Mouse (Mus musculus) left cerebral cortex, adult 2 months (tissue): ENCODE measurements around the gene Vmn1r31. TPM values are rescaled to one million over a fixed set of nuclear protein-coding genes. Genes with fewer than 3 reads are reported as not detected.

Experiments used
- DNase-seq, 2 experiments: peaks; one replicate each; pipeline ENCODE4 v3.0.0; 2021 to 2022; ENCODE audit warnings: low spot score in 2 of 2, mixed read lengths in 1 of 2; ENCODE audit errors: extremely low spot score in 1 of 2
- H3K27ac ChIP-seq: fragments of 200-600 bp; 2 replicates; pipeline ENCODE4 v1.8.1; 2022
- H3K4me3 ChIP-seq: fragments of 200-600 bp; 2 replicates; pipeline ENCODE4 v1.8.1; 2022
- CTCF ChIP-seq: fragments of 200-600 bp; IDR thresholded peaks from 2 replicates; pipeline ENCODE4 v1.8.1; 2022; ENCODE audit warnings: antibody characterized with exemption, mild to moderate bottlenecking, moderate library complexity
- intact Hi-C: fragments of 180-260 bp; cut with DNase I; formaldehyde crosslinking; loops from one replicate; pipeline ENCODE4 v1.15.1; 2025
- long read RNA-seq, 2 experiments: library from polyadenylated mRNA; stranded (forward); transcript quantifications; one replicate each; pipeline ENCODE4 v2.0.0; 2021; ENCODE audit warnings: borderline mapping rate in 2 of 2
- total RNA-seq, 2 experiments: library from RNA; stranded (reverse); gene quantifications; 2 replicates each; pipeline ENCODE4 v1.2.3; 2021

Gene Vmn1r31
- total RNA-seq: not detected
- long read RNA-seq, experiment 1: 0 reads
- long read RNA-seq, experiment 2: 0 reads

DNA sequence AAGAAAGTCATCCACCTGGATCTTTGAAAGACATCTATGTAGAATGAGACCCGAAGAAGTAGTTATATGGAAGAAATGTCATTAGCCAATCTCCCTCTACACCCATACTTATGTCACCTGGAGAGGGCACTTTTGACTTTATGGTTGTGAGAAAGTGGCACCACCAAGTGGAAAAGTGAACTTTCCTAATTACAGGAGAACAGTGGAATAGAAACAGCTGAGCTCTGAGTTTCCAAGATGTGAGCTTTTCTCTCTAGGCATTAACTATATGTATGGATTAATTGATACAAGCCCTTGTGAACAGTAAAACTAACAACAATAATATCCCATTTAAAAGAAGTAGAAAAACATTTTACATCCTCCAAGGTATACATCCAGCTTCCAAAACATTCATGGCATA lies at the start of gene Vmn1r31:
TSS of gene Vmn1r31 (minus strand) at position 101 of the 400 bp plus-strand sequence.
- Histone ChIP-seq H3K4me3 (no peak within 1 kb of the TSS), H3K27ac (no peak within 1 kb of the TSS)
- TF ChIP-seq CTCF: no peak
- intact Hi-C loops: no loop called here
- DNase-seq: no peak

DNA sequence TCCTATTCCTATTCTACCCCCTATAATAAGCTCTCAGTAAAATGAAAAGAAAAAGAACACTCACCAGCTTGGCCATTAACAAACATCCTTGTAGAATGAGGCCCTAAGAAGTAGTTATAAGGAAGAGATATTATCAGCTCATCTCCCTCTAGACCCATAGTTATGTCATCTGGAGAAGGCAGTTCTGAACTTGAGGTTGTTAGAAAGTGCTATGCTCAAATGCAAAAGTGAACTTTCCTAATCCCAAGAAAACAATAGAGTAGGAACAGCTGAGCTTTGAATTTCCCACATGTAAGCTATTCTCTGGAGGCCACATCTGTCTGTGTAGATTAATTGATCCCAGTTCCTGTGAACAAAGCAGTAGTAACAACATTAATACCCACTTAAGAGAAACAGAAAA lies 31.8 kb downstream of the Vmn1r31 start, which contains the start of gene Vmn1r30:
TSS of gene Vmn1r30 (minus strand) at position 101 of the 400 bp plus-strand sequence.
- no peak within 1 kb of the TSS for H3K4me3 ChIP-seq
- no peak for TF ChIP-seq CTCF
- intact Hi-C loops: no loop called here

More for the DNA sequence above, 31.8 kb downstream of the Vmn1r31 start, which contains the start of gene Vmn1r30:
- no peak for DNase-seq
- no peak within 1 kb of the TSS for H3K27ac ChIP-seq

Other genes with a start within 250 kb of the Vmn1r31 start
- not detected for gene Vmn1r28, start 213.3 kb downstream of the Vmn1r31 start, total RNA-seq
- gene Vmn1r29, start 173.8 kb downstream of the Vmn1r31 start, total RNA-seq: not detected
- gene Vmn1r30, start 31.9 kb downstream of the Vmn1r31 start, total RNA-seq: not detected
- gene Abcg2, start 109.2 kb upstream of the Vmn1r31 start, total RNA-seq: 10 to 100 TPM; 23.2 to 23.7 TPM